Comparison of ENCODE assay signal across 26 mouse cellular contexts in genomic region chr5:128236638-128237335, GRCm38 (mm10).
A peak's percentile ranks its signal among the peaks of the same experiment; 100 is the strongest.
DNase-seq lines count a peak whose midpoint lies in the region; ATAC-seq and TF ChIP-seq lines count a peak whose summit lies in the region.
"Had no signal": no experiment of that assay in that cellular context is flagged by ENCODE, and none has a peak within 500 bp of the region (broad histone marks: within the 10 kb centered on the region; RNA-seq: fewer than 3 reads in every experiment).

No protein-coding gene starts in this region.

- H3K9me3 ChIP-seq in neural tube, embryonic 15.5 days (replicated peaks): 0 out of 2 replicates have a peak, but pooled peaks cover 5% of the 10 kb centered on the region
- H3K9me3 ChIP-seq in embryonic facial prominence, embryonic 10.5 days: peaks cover 3% of the 10 kb centered on the region; the same call in 1 of the 2 replicates
- no peaks in the 10 kb centered on the region for H3K9me3 ChIP-seq in limb, embryonic 10.5 days (replicated peaks)
- H3K9me3 ChIP-seq in limb, embryonic 14.5 days (ENCODE audit: control insufficient read depth, low read length): no peaks in the 10 kb centered on the region
- no peaks in the 10 kb centered on the region for H3K9me3 ChIP-seq in intestine, embryonic 16.5 days (ENCODE audit: control insufficient read depth, low read length)
- no peaks in the 10 kb centered on the region for H3K9me3 ChIP-seq in forebrain, embryonic 16.5 days (ENCODE audit: control insufficient read depth, low read length)
- H3K9me3 ChIP-seq: embryonic facial prominence, embryonic 13.5 days; forebrain, embryonic 12.5 days; heart, embryonic 15.5 days; hindbrain, embryonic 10.5 days; hindbrain, embryonic 15.5 days had no signal

- H3K27me3 ChIP-seq in neural tube, embryonic 15.5 days (replicated peaks): no peaks in the 10 kb centered on the region
- H3K27me3 ChIP-seq in embryonic facial prominence, embryonic 10.5 days (replicated peaks; ENCODE audit: low read depth, poor library complexity, severe bottlenecking): no peaks in the 10 kb centered on the region
- no peaks in the 10 kb centered on the region for H3K27me3 ChIP-seq in limb, embryonic 10.5 days (ENCODE audit: low read depth, poor library complexity, severe bottlenecking)
- H3K27me3 ChIP-seq in limb, embryonic 14.5 days (ENCODE audit: control insufficient read depth, insufficient read depth, low read length): no peaks in the 10 kb centered on the region
- H3K27me3 ChIP-seq in intestine, embryonic 16.5 days (replicated peaks; ENCODE audit: control insufficient read depth, insufficient read depth, low read length): no peaks in the 10 kb centered on the region
- no peaks in the 10 kb centered on the region for H3K27me3 ChIP-seq in forebrain, embryonic 16.5 days (replicated peaks; ENCODE audit: control insufficient read depth, insufficient read depth, low read length)
- H3K27me3 ChIP-seq: CH12.LX; embryonic facial prominence, embryonic 13.5 days; forebrain, embryonic 12.5 days; heart, embryonic 15.5 days; hindbrain, embryonic 15.5 days; Patski had no signal

- no peak for ATAC-seq in neural tube, embryonic 15.5 days (ENCODE audit: low FRiP score)
- ATAC-seq in limb, embryonic 14.5 days (ENCODE audit: low FRiP score, low read depth): no peak
- no peak for ATAC-seq in intestine, embryonic 16.5 days
- ATAC-seq in forebrain, embryonic 16.5 days: no peak
- ATAC-seq: activated CD4-positive, CD25-positive, alpha-beta regulatory T cell, adult 4 months; forebrain, postnatal 0 days; inflammation-experienced regulatory T-cells, adult 6 months; Patski had no signal

- H3K4me2 ChIP-seq in neural tube, embryonic 15.5 days: no peak overlapping the region
- no peak overlapping the region for H3K4me2 ChIP-seq in limb, embryonic 14.5 days (replicated peaks; ENCODE audit: low read depth, low read length, severe bottlenecking)
- H3K4me2 ChIP-seq in intestine, embryonic 16.5 days (ENCODE audit: low read depth, low read length): no peak overlapping the region
- H3K4me2 ChIP-seq in forebrain, embryonic 16.5 days (ENCODE audit: low read length): no peak overlapping the region
- H3K4me2 ChIP-seq: embryonic facial prominence, embryonic 13.5 days; forebrain, embryonic 12.5 days; heart, embryonic 11.5 days; heart, embryonic 15.5 days; hindbrain, embryonic 15.5 days had no signal

- no peak overlapping the region for H3K27ac ChIP-seq in neural tube, embryonic 15.5 days (replicated peaks)
- no peak overlapping the region; the same call in 1 of the 2 replicates for H3K27ac ChIP-seq in embryonic facial prominence, embryonic 10.5 days (replicated peaks)
- peak overlapping the region; percentile 60 for H3K27ac ChIP-seq in limb, embryonic 10.5 days
- no peak overlapping the region for H3K27ac ChIP-seq in limb, embryonic 14.5 days (replicated peaks; ENCODE audit: low read depth, low read length)
- H3K27ac ChIP-seq in intestine, embryonic 16.5 days (ENCODE audit: low read length): no peak overlapping the region
- no peak overlapping the region for H3K27ac ChIP-seq in forebrain, embryonic 16.5 days (ENCODE audit: low read length)
- H3K27ac ChIP-seq: embryonic facial prominence, embryonic 13.5 days; forebrain, embryonic 12.5 days; gastrocnemius, adult 2 months; heart, embryonic 15.5 days; hindbrain, embryonic 10.5 days; hindbrain, embryonic 15.5 days had no signal

- H3K36me3 ChIP-seq in neural tube, embryonic 15.5 days: no peaks in the 10 kb centered on the region
- no peaks in the 10 kb centered on the region for H3K36me3 ChIP-seq in embryonic facial prominence, embryonic 10.5 days (replicated peaks)
- no peaks in the 10 kb centered on the region for H3K36me3 ChIP-seq in limb, embryonic 10.5 days
- H3K36me3 ChIP-seq in limb, embryonic 14.5 days (ENCODE audit: control insufficient read depth, insufficient read depth, low read length): no peaks in the 10 kb centered on the region
- no peaks in the 10 kb centered on the region for H3K36me3 ChIP-seq in intestine, embryonic 16.5 days (ENCODE audit: control insufficient read depth, insufficient read depth, low read length)
- no peaks in the 10 kb centered on the region for H3K36me3 ChIP-seq in forebrain, embryonic 16.5 days (ENCODE audit: control insufficient read depth, insufficient read depth)
- H3K36me3 ChIP-seq: embryonic facial prominence, embryonic 13.5 days; forebrain, embryonic 12.5 days; heart, embryonic 15.5 days; hindbrain, embryonic 10.5 days; hindbrain, embryonic 15.5 days had no signal

- H3K9ac ChIP-seq in neural tube, embryonic 15.5 days (replicated peaks): no peak overlapping the region
- no peak overlapping the region for H3K9ac ChIP-seq in limb, embryonic 14.5 days (ENCODE audit: low read depth, low read length, severe bottlenecking)
- no peak overlapping the region for H3K9ac ChIP-seq in intestine, embryonic 16.5 days (ENCODE audit: low read depth, low read length)
- H3K9ac ChIP-seq in forebrain, embryonic 16.5 days (replicated peaks; ENCODE audit: low read depth, low read length): no peak overlapping the region
- H3K9ac ChIP-seq: embryonic facial prominence, embryonic 13.5 days; forebrain, embryonic 12.5 days; forebrain, postnatal 0 days; heart, embryonic 15.5 days; hindbrain, embryonic 15.5 days had no signal

- DNase-seq in neural tube, embryonic 10.5 days (ENCODE audit: extremely low spot score, low spot score): peak; percentile 23
- DNase-seq in embryonic facial prominence, embryonic 10.5 days (ENCODE audit: low spot score): peak; percentile 30
- DNase-seq in limb, embryonic 10.5 days (ENCODE audit: low spot score): peak; percentile 52
- DNase-seq in limb, embryonic 14.5 days (ENCODE audit: low spot score): peak; percentile 6
- DNase-seq in gastrocnemius, postnatal 25 days: no peak
- DNase-seq: adrenal gland, postnatal 25 days; cerebellum, adult 8-10 months; cerebellum, postnatal 14 days; forebrain, postnatal 0 days; gastrocnemius, adult 2 months; gastrocnemius, postnatal 36 days; heart, adult 18-20 months; kidney, adult 11 months had no signal

- TF ChIP-seq POLR2A in limb, embryonic 14.5 days (IDR thresholded peaks at IDR 0.05; ENCODE audit: borderline replicate concordance, extremely low read depth, insufficient read depth, insufficient read length): no peak

- no peak overlapping the region for H3K4me3 ChIP-seq in neural tube, embryonic 15.5 days (replicated peaks)
- no peak overlapping the region for H3K4me3 ChIP-seq in embryonic facial prominence, embryonic 10.5 days
- no peak overlapping the region for H3K4me3 ChIP-seq in limb, embryonic 10.5 days
- no peak overlapping the region for H3K4me3 ChIP-seq in limb, embryonic 14.5 days (replicated peaks; ENCODE audit: low read length)
- H3K4me3 ChIP-seq in intestine, embryonic 16.5 days (ENCODE audit: low read length): no peak overlapping the region
- no peak overlapping the region for H3K4me3 ChIP-seq in forebrain, embryonic 16.5 days (replicated peaks; ENCODE audit: low read length)
- H3K4me3 ChIP-seq: embryonic facial prominence, embryonic 13.5 days; forebrain, embryonic 12.5 days; gastrocnemius, adult 2 months; heart, embryonic 15.5 days; hindbrain, embryonic 10.5 days; hindbrain, embryonic 15.5 days had no signal

- no peaks in the 10 kb centered on the region for H3K4me1 ChIP-seq in neural tube, embryonic 15.5 days
- peaks cover 22% of the 10 kb centered on the region for H3K4me1 ChIP-seq in embryonic facial prominence, embryonic 10.5 days
- peaks cover 29% of the 10 kb centered on the region for H3K4me1 ChIP-seq in limb, embryonic 10.5 days
- H3K4me1 ChIP-seq in limb, embryonic 14.5 days (ENCODE audit: control insufficient read depth, insufficient read depth, low read length): no peaks in the 10 kb centered on the region
- no peaks in the 10 kb centered on the region for H3K4me1 ChIP-seq in intestine, embryonic 16.5 days (ENCODE audit: control insufficient read depth, insufficient read depth, low read length)
- no peaks in the 10 kb centered on the region for H3K4me1 ChIP-seq in forebrain, embryonic 16.5 days (replicated peaks; ENCODE audit: control insufficient read depth, insufficient read depth, low read length)
- H3K4me1 ChIP-seq: embryonic facial prominence, embryonic 13.5 days; forebrain, embryonic 12.5 days; heart, embryonic 15.5 days; hindbrain, embryonic 15.5 days had no signal

- 49% methylated on average over 9 of the region's 9 CpGs for WGBS in neural tube, embryonic 15.5 days
- WGBS in embryonic facial prominence, embryonic 10.5 days: 46% methylated on average over 9 of the region's 9 CpGs
- WGBS in limb, embryonic 10.5 days: 47% methylated on average over 9 of the region's 9 CpGs
- 17% methylated on average over 9 of the region's 9 CpGs for WGBS in limb, embryonic 14.5 days
- WGBS in intestine, embryonic 16.5 days: 62% methylated on average over 9 of the region's 9 CpGs
- 58% methylated on average over 9 of the region's 9 CpGs for WGBS in forebrain, embryonic 16.5 days
